Mouse (Mus musculus): ENCODE results near the gene Jkamp.

GRCm38 (mm10) chr12:72104027-72104426 lies 18.6 kb downstream of the Jkamp start:
- no peak for TF ChIP-seq CTCF (IDR thresholded peaks at IDR 0.05)
- TF ChIP-seq EP300 (IDR thresholded peaks at IDR 0.05) = no peak

All from lung, postnatal 0 days (tissue).